Mouse (Mus musculus): Measurements from ENCODE around the gene Pdcd10.

Gene Pdcd10

DNA sequence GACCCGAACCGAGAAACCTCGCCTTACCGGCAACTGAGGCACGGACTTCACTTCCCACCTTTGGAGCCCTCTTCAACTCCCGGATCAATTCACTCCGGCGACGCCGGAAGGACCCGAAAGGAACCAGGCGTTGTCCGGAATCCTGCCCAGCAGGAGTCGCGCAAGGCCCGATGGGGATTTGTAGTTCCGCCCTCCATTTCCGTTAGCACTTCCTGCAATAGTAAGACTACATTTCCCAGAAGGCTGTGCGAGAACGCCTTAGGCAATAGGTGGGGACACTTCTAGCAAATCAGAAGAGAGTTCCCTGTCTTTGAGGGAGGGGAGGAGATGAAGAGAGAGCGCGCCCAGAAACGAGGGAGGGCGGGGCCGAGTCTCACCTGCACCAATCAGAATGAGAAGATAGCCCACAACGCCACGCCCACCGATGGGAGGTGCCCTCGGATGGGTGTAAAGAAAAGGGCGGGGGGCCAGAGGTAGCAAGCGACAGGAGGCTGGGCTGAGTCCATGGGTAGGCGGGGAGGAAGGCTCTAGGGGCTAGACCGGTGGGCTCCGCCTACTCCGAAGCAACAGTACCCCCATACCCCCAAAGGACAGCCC is at the start of gene Pdcd10:
Gene Pdcd10, minus strand, starts transcription at position 162 of the 597 bp plus-strand sequence.
- in situ Hi-C loops (cut with MboI; ENCODE audit: unreplicated experiment in 2 of 2), result no loop called here

GRCm38 (mm10) chr3:75584898-75585297 is 28.2 kb upstream of the Pdcd10 start:
- in situ Hi-C loops (cut with MboI; ENCODE audit: unreplicated experiment in 2 of 2), result loop anchor here in 1 of 2 experiments (25.0 kb wide), 1 partner anchor 127 kb away; no protein-coding TSS in a partner anchor

- in situ Hi-C loops (cut with MboI; ENCODE audit: unreplicated experiment in 2 of 2), result loop anchor here in 1 of 2 experiments (25.0 kb wide), 1 partner anchor 129 kb away; no protein-coding TSS in a partner anchor
Observed at GRCm38 (mm10) chr3:75583293-75583692, 26.6 kb upstream of the Pdcd10 start.

- in situ Hi-C loops (cut with MboI; ENCODE audit: unreplicated experiment in 2 of 2), result loop anchor here in 1 of 2 experiments (25.0 kb wide), 1 partner anchor 133 kb away; no protein-coding TSS in a partner anchor
Observed at GRCm38 (mm10) chr3:75579352-75579751, 22.7 kb upstream of the Pdcd10 start.

DNA sequence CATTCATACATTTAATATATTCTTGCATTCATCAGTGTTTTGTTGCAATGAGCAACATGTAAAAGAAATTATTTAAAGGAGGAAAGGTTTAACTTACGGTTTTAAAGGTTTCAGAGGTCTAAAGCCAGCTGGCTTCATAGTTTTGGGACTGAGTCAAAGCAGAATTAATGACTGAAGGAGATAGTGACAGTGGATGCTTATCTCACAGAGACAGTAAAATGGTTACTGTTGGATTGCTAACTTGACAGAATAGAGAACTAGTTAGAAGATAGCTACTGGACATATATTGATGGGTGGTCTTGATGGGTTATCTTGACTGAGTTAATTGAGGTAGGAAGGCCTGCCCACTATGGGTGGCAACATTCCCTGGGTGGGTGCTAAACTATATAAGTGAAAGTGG is 18.9 kb upstream of the Pdcd10 start:
- in situ Hi-C loops (cut with MboI; ENCODE audit: unreplicated experiment in 2 of 2), result loop anchor here in 1 of 2 experiments (25.0 kb wide), 1 partner anchor 137 kb away; no protein-coding TSS in a partner anchor

- in situ Hi-C loops (cut with MboI; ENCODE audit: unreplicated experiment in 2 of 2), result loop anchor here in 1 of 2 experiments (5.0 kb wide), 1 partner anchor 148 kb away; no protein-coding TSS in a partner anchor
Observed at GRCm38 (mm10) chr3:75574074-75574473, 17.4 kb upstream of the Pdcd10 start.

DNA sequence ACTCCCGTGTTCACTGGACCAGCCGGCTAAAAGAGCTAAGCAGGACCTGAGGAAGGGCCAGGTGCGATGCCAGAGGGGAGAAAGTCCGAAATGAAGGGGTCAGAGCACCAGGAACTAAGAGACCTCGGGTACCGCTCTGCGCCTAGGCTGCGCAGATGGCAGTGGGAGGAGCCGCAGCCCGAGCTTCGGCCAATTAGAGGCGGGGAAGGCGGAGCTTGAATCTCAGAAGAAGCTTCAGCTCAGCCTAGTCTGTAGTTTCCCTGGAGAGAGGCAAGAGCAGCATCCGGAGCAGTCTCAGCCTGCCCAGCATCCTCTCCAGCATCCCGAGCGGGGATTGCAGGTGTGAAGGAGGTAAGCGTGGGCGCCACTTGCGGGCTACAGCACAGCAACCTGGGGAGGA is 636 bp upstream of the Pdcd10 start, which contains the start of gene Serpini1:
Gene Serpini1, plus strand, starts transcription at position 256 of the 400 bp plus-strand sequence.
- in situ Hi-C loops (cut with MboI; ENCODE audit: unreplicated experiment in 2 of 2), result no loop called here

DNA sequence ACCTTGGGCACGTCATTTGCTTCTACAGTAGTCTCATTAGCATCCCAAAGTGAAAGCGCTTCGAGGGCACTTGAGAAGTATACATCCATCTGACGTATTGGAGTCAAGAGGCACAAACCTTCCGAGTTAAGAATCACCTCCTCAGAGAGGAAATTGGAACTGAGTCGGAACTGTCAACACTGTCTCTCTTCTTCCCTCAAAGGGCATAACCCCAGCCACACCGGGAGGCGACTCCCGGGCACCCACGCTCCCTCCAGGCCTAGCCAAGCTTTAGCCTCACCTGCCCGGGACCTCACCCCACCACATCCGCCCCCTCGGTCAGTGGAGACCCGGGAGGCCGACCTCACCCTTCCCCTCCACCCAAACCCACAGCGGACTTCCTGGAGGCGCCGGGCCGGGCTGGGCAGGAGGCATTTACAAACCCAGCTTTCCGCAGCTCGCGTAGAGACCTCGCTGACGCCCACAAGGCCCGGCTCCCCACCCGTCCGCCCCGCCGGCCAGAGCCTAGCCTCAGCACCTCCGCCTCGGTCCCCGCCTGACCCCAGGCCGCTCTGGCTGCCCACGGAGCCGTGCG is 448 bp downstream of the Pdcd10 start:
- in situ Hi-C loops (cut with MboI; ENCODE audit: unreplicated experiment in 2 of 2), result no loop called here

GRCm38 (mm10) chr3:75551248-75551647 is 5.4 kb downstream of the Pdcd10 start:
- in situ Hi-C loops (cut with MboI; ENCODE audit: unreplicated experiment in 2 of 2), result no loop called here

DNA sequence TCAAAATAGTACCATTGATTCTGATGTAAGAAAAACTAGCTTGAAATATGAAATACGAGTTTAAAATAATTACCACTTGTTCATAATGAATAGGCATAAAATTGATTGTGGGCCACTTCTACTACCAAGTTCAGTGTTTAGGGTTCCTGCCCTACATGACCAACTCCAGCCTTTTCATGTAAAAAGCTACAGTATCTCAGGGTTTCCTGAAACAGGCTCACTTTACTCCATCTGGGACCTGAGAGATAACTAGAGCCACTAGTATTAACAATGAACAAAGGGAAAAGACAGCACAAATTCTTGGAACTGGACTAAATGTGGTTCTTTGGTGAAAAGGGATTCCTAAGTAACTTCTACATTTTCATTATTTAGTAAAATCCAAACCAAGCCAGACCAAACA is 12.4 kb downstream of the Pdcd10 start:
- in situ Hi-C loops (cut with MboI; ENCODE audit: unreplicated experiment in 2 of 2), result no loop called here

GRCm38 (mm10) chr3:75542852-75543251 is 13.8 kb downstream of the Pdcd10 start:
- in situ Hi-C loops (cut with MboI; ENCODE audit: unreplicated experiment in 2 of 2), result no loop called here

DNA sequence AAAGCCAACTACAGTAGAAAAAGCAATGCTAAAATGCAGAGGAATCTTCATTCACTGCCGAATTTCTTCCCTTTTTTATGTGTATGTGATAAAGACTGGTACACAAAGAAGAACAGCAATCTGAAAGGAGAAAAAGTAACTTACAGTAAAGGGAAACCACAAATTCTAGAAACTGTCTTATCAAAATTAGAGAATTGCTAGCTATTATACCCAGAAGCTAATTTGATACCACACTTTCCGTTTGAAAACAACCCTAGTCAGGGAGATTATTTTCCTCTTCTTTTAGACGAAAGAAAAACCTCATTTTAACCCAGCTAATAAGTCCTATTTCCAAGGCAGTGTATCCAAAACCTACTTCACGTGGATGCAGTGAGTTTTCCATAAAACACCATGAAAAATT is 15.4 kb downstream of the Pdcd10 start:
- in situ Hi-C loops (cut with MboI; ENCODE audit: unreplicated experiment in 2 of 2), result no loop called here

- in situ Hi-C loops (cut with MboI; ENCODE audit: unreplicated experiment in 2 of 2), result no loop called here
Observed at GRCm38 (mm10) chr3:75534045-75534834, 22.4 kb downstream of the Pdcd10 start.

DNA sequence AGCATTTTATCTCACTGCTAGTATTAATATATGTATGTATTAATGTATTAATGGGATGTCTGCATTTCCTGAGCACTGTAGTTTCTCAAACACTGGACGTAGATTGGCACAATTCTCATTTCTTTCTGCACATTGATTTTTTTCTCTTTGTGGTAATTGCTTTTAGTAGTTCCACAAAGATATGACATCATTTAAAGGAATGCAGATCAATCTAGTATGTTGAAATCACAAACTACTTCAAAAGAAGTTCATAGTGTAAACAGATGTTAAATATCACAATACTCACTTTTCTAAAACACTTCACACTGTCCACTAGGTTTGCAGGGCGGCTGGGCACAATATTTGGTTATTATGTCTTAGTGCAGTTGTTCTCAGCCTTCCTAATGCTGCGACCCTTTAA is 25.6 kb downstream of the Pdcd10 start:
- in situ Hi-C loops (cut with MboI; ENCODE audit: unreplicated experiment in 2 of 2), result no loop called here

DNA sequence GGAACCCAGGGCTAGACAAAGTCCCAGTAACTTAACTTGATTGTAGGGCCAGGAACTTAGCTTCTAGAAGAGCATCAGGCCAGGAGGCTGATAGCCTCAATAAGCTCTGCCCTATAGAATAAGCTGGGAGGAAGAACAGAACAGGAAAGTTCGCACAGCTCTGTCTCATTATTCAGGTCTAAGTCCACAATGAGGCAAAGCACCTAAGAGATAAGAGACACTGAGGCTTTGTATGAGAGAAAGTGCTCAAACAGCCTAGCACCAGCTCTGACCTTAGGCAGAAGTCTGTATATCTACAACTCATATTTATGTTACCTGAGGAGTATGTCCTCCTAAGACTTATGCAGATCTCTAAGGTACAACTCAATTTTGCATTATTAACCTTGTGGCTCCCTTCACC is 34.1 kb downstream of the Pdcd10 start:
- in situ Hi-C loops (cut with MboI; ENCODE audit: unreplicated experiment in 2 of 2), result no loop called here

- in situ Hi-C loops (cut with MboI; ENCODE audit: unreplicated experiment in 2 of 2), result no loop called here
Observed at GRCm38 (mm10) chr3:75521314-75521713, 35.3 kb downstream of the Pdcd10 start.

GRCm38 (mm10) chr3:75517631-75518250 is 38.9 kb downstream of the Pdcd10 start:
- in situ Hi-C loops (cut with MboI; ENCODE audit: unreplicated experiment in 2 of 2), result loop anchor here (5.0 kb wide), 3 partner anchors 205 to 345 kb away; no protein-coding TSS in a partner anchor

DNA sequence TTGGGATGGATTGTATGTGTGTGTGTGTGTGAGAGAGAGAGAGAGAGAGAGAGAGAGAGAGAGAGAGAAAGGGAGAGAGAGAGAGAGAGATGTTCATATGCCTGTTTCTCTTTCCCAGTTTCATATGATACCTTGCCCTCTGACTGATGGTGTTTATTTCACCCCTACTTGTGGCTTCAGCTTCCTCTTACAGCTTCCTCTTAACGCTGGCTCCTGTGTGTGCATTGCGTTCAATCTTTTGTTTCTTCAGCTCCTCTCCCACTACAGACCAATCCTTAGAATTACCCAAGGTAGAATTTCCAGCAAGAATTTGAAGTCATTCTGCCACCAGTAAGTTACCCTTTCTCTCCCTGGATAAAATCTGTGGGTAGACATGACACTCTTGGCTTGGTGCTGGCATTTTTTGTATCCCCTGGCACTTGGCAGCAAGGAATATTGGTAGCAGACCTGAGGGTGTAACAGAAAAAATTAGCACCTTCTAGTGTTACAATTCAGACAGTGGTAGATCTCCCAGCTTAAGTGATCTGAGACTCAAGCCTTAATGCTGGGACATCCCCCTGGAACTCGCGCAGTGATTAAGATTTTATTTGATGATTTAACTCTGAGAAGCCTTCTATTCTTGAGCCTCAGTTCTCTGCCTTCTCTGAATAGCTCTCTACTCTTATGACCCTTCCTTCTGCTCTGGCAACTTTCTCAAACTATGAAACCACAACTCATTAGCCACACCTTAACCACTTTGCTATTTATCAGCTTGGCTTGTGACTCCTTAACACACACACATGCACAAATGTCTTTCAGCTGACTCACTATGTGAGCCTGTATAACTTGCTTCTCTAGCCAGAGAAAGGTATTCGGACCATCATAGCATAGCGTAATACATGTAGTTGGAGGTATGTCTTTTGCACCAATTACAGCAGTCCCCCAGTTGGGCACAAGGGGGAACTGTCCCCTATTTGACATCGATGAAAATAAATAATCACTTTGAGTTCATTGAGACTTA is 57.4 kb downstream of the Pdcd10 start:
- in situ Hi-C loops (cut with MboI; ENCODE audit: unreplicated experiment in 2 of 2), result no loop called here

GRCm38 (mm10) chr3:75492913-75493312 is 63.7 kb downstream of the Pdcd10 start:
- in situ Hi-C loops (cut with MboI; ENCODE audit: unreplicated experiment in 2 of 2), result no loop called here

GRCm38 (mm10) chr3:75482056-75482455 is 74.6 kb downstream of the Pdcd10 start, which contains the start of gene Wdr49:
Gene Wdr49 (minus strand): TSS chr3:75482156.
- in situ Hi-C loops (cut with MboI; ENCODE audit: unreplicated experiment in 2 of 2), result no loop called here

Measured in v-Abl transformed pro-B cells (cell line).